Mouse (Mus musculus) frontal cortex, adult (tissue): Measurements from ENCODE around the gene Tctn1.

Experiments used
- ATAC-seq: cut with Nextera tagmentation; 2 replicates; pipeline ENCODE4 v1.9.2; 2017; ENCODE audit warnings: mild to moderate bottlenecking, moderate library complexity, mixed read lengths; ENCODE audit not compliant: low TSS enrichment

Gene Tctn1

GRCm38 (mm10) chr5:122263933-122264905 lies at the start of gene Tctn1:
Gene Tctn1 (minus strand): TSS chr5:122264460.
- peak; percentile 98 for ATAC-seq

DNA sequence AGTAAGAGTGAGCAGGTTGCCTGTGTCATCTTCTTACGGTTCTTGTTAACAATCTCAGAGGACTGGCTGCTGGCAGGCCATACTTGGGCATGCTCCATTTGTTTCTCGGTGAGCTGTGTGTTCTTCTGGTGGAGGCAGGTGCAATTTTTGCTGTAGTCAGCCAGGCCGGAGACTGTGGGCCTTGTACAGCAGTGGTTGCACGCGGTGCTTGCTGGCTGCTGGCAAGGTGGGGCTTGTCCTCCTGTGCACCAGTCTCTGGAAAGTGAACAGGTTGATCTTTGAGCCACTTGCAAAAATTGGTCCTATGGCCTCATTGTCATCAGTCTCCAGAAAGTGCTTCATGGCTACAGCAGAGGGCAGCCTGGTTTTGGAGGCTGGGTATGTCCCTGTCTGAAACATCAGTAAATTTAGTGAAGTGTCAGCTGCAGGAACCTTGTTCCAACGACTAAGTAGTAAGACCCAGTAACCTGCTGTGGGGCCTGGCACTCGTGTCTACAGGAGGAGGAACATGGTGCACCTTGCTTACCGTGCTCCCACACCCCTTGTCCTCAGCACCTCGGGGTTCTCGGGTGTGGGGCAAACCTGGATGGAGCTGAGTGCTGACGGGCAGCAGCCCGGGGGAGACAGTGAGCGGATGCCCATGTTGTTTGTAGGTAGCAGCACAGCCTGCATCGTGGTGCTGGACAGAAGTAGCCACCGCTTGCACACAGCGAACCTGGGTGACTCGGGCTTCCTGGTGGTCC lies 48.9 kb upstream of the Tctn1 start:
- ATAC-seq = no peak

GRCm38 (mm10) chr5:122312346-122312745 lies 48.1 kb upstream of the Tctn1 start:
- ATAC-seq = no peak

- no peak for ATAC-seq
Measured at GRCm38 (mm10) chr5:122311692-122312091, 47.4 kb upstream of the Tctn1 start.

DNA sequence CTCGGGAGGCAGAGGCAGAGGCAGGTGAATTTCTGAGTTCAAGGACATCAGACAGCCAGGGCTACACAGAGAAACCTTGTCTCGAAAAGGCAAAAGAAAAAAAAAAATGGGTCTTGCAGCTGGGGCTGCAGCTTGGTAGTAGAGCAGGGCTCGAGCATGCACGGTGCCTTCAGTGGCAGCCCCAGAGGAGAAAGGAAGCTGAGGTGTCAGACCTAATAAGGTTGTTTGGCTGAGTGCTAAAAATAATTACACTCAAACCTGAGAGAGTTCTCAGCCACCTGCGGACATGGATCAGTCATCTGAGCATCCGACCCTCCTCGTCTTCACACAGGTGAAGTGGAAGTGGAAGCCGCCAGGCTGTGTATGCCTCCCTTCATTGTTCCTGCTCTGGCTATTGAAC lies 46.4 kb upstream of the Tctn1 start:
- ATAC-seq = no peak

GRCm38 (mm10) chr5:122306536-122306935 lies 42.3 kb upstream of the Tctn1 start:
- no peak for ATAC-seq

DNA sequence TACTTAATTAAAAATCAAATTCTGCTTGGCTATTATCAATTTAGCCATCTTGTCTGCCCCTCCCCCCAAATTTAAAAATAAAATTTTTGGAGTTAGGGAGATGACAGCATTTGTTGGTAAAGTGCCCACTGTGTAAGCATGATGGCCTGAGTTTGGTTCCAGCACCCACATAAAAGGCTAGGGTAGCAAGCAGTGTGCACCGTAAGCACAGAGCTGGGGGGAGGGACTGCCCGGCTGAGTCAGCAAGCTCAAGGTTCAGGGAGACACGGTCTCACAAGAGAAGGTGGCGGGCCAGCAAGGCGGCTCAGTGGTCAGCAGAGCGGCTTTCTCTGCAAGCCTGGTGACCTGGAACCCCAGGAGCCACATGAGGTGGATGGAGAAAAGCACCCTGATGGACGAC lies 41.2 kb upstream of the Tctn1 start:
- no peak for ATAC-seq

- ATAC-seq = no peak
Measured at GRCm38 (mm10) chr5:122304541-122304940, 40.3 kb upstream of the Tctn1 start.

- peak; percentile 64; the same call in 1 of the 2 replicates for ATAC-seq
Measured at GRCm38 (mm10) chr5:122303937-122304336, 39.7 kb upstream of the Tctn1 start.

DNA sequence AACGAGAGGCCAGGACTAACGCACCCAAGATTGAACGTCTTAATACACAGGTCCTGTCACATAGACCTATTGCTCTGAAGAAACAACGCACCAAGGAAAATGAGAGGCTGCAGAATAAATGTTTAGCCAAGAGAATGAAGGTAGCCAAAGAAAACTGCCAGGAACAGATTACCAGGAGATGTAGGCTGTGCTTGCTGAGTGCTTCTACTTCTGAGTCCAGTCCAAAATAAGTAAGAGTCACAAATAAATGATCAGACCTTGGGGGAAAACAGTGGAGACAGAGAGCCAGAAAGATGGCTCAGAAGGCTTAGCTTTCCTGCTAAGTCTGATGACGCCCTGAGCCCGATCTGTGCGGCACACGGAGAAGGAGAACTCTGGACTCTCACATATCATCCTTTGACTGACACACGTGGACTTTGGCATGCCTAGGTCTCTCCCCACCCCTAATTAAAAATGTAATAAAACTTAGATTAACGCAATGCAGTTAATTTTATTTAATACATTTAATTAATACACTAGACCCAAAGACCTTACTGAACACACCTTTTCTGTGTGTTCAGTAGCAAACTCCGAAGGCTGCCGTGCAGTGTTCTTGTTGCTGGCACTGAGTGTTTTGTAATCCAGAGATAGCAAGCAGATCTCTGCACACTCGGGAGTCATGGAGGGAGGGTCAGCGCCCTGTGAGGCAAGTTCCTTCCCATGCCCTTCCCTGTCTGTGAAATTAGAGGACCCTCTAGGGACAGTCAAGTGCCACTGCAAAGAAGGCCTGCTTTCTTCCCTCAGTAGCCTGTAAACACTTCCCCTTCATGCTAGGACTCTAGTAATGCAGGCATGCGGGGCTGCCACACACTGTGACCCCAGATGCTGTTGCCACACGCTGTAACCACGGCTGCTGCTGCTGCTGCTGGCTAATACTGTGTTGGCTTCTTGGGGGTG lies 38.8 kb upstream of the Tctn1 start:
- ATAC-seq = no peak

- peak; percentile 58; the same call in 1 of the 2 replicates for ATAC-seq
Measured at GRCm38 (mm10) chr5:122300071-122300518, 35.8 kb upstream of the Tctn1 start.

DNA sequence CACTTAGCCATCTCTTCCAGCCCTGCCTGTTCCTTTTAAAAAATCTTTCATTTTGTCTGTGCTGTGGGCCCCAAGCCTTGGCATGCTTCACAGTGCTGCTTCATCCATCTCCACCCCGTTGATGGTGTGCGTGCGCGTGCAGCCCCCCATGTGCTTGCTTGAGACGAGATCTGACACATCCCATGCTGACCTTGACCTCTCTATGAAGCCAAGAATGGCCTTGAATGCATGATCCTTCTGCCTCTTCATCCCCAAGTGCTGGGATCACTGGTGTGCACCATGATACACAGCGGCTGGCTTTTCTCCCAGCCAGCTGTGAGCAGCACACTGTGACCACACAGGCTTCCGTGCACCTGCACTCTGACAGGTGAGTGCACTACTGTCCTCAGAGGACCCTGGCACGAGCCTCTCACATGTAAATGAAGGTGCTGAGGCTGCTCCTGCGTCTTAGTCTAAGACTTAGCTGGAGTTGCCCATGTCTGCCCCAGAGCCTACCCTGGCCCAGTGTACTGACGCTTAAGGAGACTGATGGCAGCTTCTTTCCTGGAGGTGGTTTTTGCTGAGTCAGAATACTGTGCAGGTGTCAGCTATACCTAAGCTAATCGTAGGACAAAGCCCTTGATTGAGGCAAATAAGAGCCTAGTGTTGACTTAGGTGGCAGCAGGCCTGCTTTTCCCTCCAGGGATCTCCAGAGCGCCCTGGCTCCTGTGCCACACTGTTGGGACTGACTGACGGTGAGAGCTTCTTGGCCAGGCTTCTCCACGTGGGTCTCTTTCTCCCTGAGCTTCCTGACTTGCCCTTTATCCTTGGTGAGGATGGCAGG lies 31.1 kb upstream of the Tctn1 start:
- ATAC-seq = no peak

- no peak for ATAC-seq
Measured at GRCm38 (mm10) chr5:122294219-122294735, 30.0 kb upstream of the Tctn1 start.

DNA sequence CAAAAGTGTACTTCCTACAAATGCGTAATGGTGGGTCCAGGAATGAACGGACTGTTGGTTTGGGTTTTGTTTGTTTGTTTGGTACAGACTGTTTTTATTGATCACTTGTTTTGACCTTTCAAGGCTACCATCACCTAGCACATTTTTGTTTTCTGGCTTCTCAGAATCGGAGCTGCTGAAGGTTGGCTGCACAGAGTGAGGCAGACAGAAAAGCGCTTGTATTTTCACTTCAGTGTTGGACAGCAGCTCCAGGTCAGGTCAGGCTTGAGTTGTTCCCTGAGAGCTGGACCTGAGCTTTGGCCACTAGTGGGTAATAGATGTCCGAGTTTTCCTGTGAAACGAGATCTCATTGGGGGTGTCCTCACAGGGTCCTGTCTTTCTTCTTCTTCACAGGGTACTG lies 28.9 kb upstream of the Tctn1 start:
- ATAC-seq = no peak

GRCm38 (mm10) chr5:122291553-122292339 lies 27.5 kb upstream of the Tctn1 start:
- ATAC-seq = no peak

DNA sequence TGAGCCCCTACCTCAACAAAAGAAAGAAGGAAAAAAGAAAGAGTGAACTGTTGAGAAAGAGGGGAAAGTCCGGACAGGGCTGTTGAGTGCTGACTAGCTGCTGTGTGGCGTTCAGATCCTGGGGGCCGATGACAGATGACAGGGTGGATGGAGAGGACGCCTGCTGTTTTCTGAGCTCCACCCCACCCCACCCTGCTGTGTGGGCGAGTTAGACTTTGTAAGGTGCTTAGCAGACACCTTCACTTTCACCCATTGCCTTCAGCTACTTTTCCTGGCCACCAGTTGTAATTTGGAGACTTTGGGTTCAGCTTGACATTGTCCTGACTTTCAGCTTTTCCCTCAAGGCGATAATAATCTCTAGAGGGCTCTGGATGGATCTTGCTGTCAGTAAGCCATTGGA lies 26.9 kb upstream of the Tctn1 start:
- no peak for ATAC-seq

DNA sequence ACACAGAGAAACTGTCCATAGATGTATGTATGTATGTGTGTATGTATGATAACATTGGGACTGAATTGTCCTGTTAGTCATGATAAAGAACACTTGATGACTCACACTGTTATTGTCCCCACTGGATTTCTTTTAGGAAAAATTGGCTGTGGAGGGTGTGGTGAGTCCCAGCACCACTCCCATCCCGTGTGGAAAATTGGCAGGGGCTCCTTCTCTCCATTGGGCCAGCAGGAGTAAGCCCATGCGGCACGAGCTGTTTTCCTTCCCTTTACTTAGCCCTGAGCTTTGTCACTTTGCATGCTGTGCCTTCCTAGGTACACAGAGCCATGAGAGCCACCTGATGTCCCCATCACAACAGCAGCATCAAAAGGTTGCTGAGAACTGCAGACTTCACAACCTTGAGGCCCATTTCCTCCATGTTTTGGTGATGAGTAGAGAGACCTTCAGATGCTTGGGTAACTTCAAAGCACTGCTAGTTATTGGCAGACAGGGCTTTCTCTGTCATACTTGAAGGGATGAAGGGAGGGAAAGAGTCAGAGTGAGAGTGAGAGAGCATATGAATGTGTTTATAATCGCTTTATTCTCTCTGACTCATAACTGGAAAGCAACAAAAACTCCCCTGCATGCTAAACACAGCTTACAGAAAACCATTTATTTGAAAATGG lies 24.0 kb upstream of the Tctn1 start:
- ATAC-seq = no peak

- ATAC-seq = no peak
Measured at GRCm38 (mm10) chr5:122287026-122287425, 22.8 kb upstream of the Tctn1 start.

DNA sequence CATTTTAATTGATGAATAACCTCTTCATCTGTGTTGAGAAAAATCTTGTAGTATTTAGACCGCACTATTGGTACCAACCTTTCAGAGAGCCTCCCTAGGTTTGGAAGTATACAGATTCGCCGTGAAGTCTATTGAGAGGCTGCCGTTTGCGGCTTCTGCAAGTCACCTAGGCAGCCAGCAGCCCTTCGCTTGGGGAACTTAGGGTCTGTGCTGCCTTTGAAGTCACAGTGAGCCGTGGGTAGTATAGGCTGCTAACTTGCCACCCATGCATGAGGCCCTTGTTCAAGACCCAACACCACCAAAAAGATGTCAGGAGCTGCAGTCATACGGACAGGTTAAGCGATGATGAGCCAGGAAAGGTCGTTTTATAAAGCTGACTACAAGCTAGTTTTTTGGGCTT lies 21.9 kb upstream of the Tctn1 start:
- no peak for ATAC-seq
